Mouse (Mus musculus): ENCODE data around the gene Nptx1.

Gene Nptx1

GRCm38 (mm10) chr11:119547183-119547921 lies at the start of gene Nptx1:
Gene Nptx1, minus strand, starts transcription at chr11:119547753.
- DNase-seq (ENCODE audit: low read depth), result no peak

- no peak for DNase-seq (ENCODE audit: low read depth)
Measured at GRCm38 (mm10) chr11:119593966-119594365, 46.4 kb upstream of the Nptx1 start.

GRCm38 (mm10) chr11:119589242-119589641 lies 41.7 kb upstream of the Nptx1 start:
- DNase-seq (ENCODE audit: low read depth), result no peak

GRCm38 (mm10) chr11:119587112-119587511 lies 39.6 kb upstream of the Nptx1 start:
- DNase-seq (ENCODE audit: low read depth), result no peak

- no peak for DNase-seq (ENCODE audit: low read depth)
Measured at GRCm38 (mm10) chr11:119586511-119586910, 39.0 kb upstream of the Nptx1 start.

- no peak for DNase-seq (ENCODE audit: low read depth)
Measured at GRCm38 (mm10) chr11:119577721-119578120, 30.2 kb upstream of the Nptx1 start.

- no peak for DNase-seq (ENCODE audit: low read depth)
Measured at GRCm38 (mm10) chr11:119576855-119577254, 29.3 kb upstream of the Nptx1 start.

GRCm38 (mm10) chr11:119572316-119573010 lies 24.9 kb upstream of the Nptx1 start:
- DNase-seq (ENCODE audit: low read depth), result no peak

- DNase-seq (ENCODE audit: low read depth), result no peak
Measured at GRCm38 (mm10) chr11:119566188-119566587, 18.6 kb upstream of the Nptx1 start.

- no peak for DNase-seq (ENCODE audit: low read depth)
Measured at GRCm38 (mm10) chr11:119565684-119566083, 18.1 kb upstream of the Nptx1 start.

- no peak for DNase-seq (ENCODE audit: low read depth)
Measured at GRCm38 (mm10) chr11:119565021-119565420, 17.5 kb upstream of the Nptx1 start.

GRCm38 (mm10) chr11:119564383-119564782 lies 16.8 kb upstream of the Nptx1 start:
- no peak for DNase-seq (ENCODE audit: low read depth)

- DNase-seq (ENCODE audit: low read depth), result no peak
Measured at GRCm38 (mm10) chr11:119563166-119563565, 15.6 kb upstream of the Nptx1 start.

GRCm38 (mm10) chr11:119562286-119562685 lies 14.7 kb upstream of the Nptx1 start:
- no peak for DNase-seq (ENCODE audit: low read depth)

- no peak for DNase-seq (ENCODE audit: low read depth)
Measured at GRCm38 (mm10) chr11:119558870-119559610, 11.5 kb upstream of the Nptx1 start.

- DNase-seq (ENCODE audit: low read depth), result no peak
Measured at GRCm38 (mm10) chr11:119557940-119558869, 10.7 kb upstream of the Nptx1 start.

- no peak for DNase-seq (ENCODE audit: low read depth)
Measured at GRCm38 (mm10) chr11:119555170-119555569, 7.6 kb upstream of the Nptx1 start.

GRCm38 (mm10) chr11:119554706-119555105 lies 7.2 kb upstream of the Nptx1 start:
- DNase-seq (ENCODE audit: low read depth), result no peak

GRCm38 (mm10) chr11:119552902-119553802 lies 5.6 kb upstream of the Nptx1 start:
- DNase-seq (ENCODE audit: low read depth), result no peak

GRCm38 (mm10) chr11:119552301-119552700 lies 4.7 kb upstream of the Nptx1 start:
- DNase-seq (ENCODE audit: low read depth), result no peak

GRCm38 (mm10) chr11:119551468-119551867 lies 3.9 kb upstream of the Nptx1 start:
- no peak for DNase-seq (ENCODE audit: low read depth)
